Mouse (Mus musculus) WW6 (cell line): ENCODE measurements around the gene Agbl5.
"Not testable (repeated sequence)": the region's sequence is repeated elsewhere in the genome, so short reads cannot be mapped to it uniquely, and the experiment has no call there.

Source experiments
- DNase-seq: peaks from one replicate; pipeline ENCODE4 v3.0.0-alpha.2; 2013; ENCODE audit warnings: low read depth, low spot score

Gene Agbl5

GRCm38 (mm10) chr5:30888337-30889087 is at the start of gene Agbl5:
Agbl5 (plus strand) TSS chr5:30888694.
- DNase-seq = peak; percentile 85

- no peak for DNase-seq
Observed at GRCm38 (mm10) chr5:30839731-30840130, 48.8 kb upstream of the Agbl5 start.

- DNase-seq = no peak
Observed at GRCm38 (mm10) chr5:30841896-30842295, 46.6 kb upstream of the Agbl5 start.

- DNase-seq = no peak
Observed at GRCm38 (mm10) chr5:30849891-30850555, 38.5 kb upstream of the Agbl5 start.

GRCm38 (mm10) chr5:30850556-30850925 is 38.0 kb upstream of the Agbl5 start:
- no peak for DNase-seq

GRCm38 (mm10) chr5:30853522-30853921 is 35.0 kb upstream of the Agbl5 start:
- no peak for DNase-seq

- no peak for DNase-seq
Observed at GRCm38 (mm10) chr5:30855674-30856073, 32.8 kb upstream of the Agbl5 start.

GRCm38 (mm10) chr5:30856124-30856523 is 32.4 kb upstream of the Agbl5 start:
- DNase-seq = no peak

- DNase-seq = no peak
Observed at GRCm38 (mm10) chr5:30863852-30864251, 24.6 kb upstream of the Agbl5 start.

- no peak for DNase-seq
Observed at GRCm38 (mm10) chr5:30864322-30864721, 24.2 kb upstream of the Agbl5 start.

GRCm38 (mm10) chr5:30866871-30867270 is 21.6 kb upstream of the Agbl5 start:
- DNase-seq = no peak

GRCm38 (mm10) chr5:30867712-30868111 is 20.8 kb upstream of the Agbl5 start, which contains the start of gene Tmem214:
Tmem214 (plus strand) TSS chr5:30868012.
- no peak for DNase-seq

- DNase-seq = no peak
Observed at GRCm38 (mm10) chr5:30868981-30869380, 19.5 kb upstream of the Agbl5 start.

- peak; percentile 71 for DNase-seq
Observed at GRCm38 (mm10) chr5:30869405-30870130, 18.9 kb upstream of the Agbl5 start.

- DNase-seq = no peak
Observed at GRCm38 (mm10) chr5:30870131-30870406, 18.4 kb upstream of the Agbl5 start.

- DNase-seq = no peak
Observed at GRCm38 (mm10) chr5:30872574-30872973, 15.9 kb upstream of the Agbl5 start.

GRCm38 (mm10) chr5:30874365-30874764 is 14.1 kb upstream of the Agbl5 start:
- no peak for DNase-seq

- DNase-seq = no peak
Observed at GRCm38 (mm10) chr5:30878616-30879015, 9.9 kb upstream of the Agbl5 start.

- DNase-seq = no peak
Observed at GRCm38 (mm10) chr5:30879347-30879943, 9.0 kb upstream of the Agbl5 start.

- DNase-seq = not testable (repeated sequence)
Observed at GRCm38 (mm10) chr5:30881839-30882238, 6.7 kb upstream of the Agbl5 start.

- DNase-seq = no peak
Observed at GRCm38 (mm10) chr5:30886209-30886608, 2.3 kb upstream of the Agbl5 start.

GRCm38 (mm10) chr5:30886731-30887130 is 1.8 kb upstream of the Agbl5 start:
- no peak for DNase-seq
